Mouse (Mus musculus) cerebellum, adult (tissue): ENCODE measurements around the gene Col13a1.

Source experiments
- ATAC-seq: cut with Nextera tagmentation; 2 replicates; pipeline ENCODE4 v1.9.2; 2017; ENCODE audit warnings: mild to moderate bottlenecking, moderate library complexity, mixed read lengths; ENCODE audit not compliant: insufficient number of reproducible peaks, low FRiP score, low TSS enrichment

The Col13a1 gene

DNA sequence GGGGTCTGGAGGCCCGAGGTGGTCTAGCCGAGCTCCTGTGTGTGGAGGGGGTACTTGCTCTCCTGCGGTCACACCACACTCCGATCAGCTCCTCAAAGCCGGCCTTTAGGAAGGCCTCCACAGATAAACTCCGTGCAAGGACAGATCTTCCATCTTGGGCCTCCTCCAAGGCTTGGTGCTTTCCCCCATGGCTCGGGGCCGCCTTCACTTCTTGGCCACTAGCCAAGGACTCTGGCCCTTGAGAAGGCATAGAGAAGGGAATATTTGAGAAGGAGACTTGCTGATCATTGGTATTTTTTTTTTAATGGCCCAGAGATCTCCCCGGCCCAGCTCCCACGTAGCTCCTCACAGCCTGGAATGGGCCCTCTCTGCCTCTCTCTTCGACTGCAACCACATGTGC, 146.2 kb downstream of the Col13a1 start:
- no peak for ATAC-seq

- no peak for ATAC-seq
These were observed 147.2 kb downstream of the Col13a1 start for GRCm38 (mm10) chr10:61831741-61832140.

DNA sequence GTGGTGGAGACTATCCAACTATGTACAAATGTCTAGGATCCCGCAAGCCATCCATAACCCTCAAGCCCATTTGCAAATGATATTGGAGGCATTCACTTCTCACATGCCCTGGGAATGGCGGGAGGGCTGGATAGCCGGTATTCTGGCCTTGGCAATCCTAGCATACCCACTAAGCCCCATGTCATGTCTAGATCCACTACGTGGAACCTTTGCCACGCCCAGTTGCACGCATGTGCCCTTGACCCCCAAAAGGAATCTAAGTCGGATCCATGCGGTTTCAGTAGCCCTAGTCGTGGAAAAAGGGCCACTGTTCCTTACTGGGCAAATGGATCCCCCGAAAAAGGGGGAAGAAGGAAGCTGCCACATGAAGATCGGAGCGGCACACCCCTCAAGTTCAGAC, 147.7 kb downstream of the Col13a1 start:
- ATAC-seq = no peak

DNA sequence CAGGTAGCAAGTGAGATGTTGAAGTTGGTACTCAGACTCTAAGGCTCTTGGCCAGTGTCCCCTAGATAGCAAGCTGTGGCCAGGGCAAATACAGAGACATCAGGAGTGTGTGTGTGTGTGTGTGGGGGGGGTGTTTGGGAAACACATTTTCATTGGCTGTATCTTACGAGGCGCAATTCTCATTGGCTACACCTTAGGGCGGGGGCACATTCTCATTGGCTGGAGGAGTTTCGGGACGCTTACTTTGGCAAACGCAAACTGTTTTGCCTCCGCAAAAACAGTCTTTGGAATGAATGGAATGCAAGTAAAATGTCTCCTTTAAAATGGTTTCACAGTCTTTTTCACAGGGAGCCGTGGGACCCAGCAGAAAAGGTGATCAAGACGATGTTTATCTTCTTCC, 148.1 kb downstream of the Col13a1 start:
- ATAC-seq = no peak

- no peak for ATAC-seq
These were observed 149.9 kb downstream of the Col13a1 start for GRCm38 (mm10) chr10:61829046-61829445.

- no peak for ATAC-seq
These were observed 150.7 kb downstream of the Col13a1 start for GRCm38 (mm10) chr10:61827950-61828936.

DNA sequence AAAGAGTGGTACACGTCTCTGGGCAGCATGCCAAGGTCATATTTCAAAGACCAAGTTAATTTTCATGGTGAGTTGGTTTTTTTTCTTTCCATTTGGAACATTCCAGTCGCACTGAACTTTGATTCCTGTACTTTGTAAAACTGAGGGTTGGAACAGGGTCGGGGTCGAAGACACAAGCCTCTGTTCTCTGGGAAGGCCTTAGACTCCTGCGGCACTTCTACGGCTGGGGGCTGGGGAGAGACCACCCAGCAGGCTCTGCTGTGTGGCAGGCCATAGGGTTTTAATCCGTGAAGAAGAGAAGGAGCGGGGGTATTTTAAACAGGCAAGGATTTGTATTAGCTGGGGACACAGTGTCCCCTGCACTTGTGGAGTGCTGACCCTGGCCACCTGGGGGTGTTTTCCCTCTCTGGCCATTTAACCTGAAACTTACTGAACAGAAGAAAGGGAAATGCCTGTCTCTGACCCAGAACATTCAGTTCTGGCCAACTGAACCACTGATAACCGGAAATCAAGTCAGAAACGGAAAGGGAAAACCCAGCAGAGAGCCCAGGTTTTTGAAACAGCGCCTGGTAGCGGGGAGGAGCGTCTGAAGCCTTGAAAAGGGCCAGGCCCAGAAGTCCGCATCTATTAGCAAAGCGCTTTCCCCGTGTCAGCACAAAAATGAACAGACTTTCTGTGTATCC, 152.0 kb downstream of the Col13a1 start:
- no peak for ATAC-seq

- ATAC-seq = no peak
These were observed 152.7 kb downstream of the Col13a1 start for GRCm38 (mm10) chr10:61825979-61826752.

DNA sequence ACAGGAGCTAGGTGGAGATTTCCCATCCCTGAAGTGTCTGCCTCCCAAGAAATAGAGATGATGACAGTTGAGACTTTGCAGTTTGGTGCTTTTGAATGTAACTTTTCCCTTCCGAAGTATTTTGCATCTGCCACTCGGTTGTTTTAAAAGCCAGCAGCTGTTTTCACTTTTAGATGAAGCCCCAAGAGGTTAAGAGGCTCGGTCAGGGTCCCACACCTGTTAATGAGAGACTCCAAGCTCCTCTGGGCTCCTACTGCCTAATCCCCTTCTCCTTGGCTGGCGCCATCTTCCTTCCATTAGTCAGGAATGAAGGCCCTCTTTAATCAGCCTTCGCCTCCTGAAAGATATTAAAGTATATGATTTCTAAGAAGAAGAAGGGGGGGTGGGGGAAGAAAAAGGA, 153.4 kb downstream of the Col13a1 start:
- no peak for ATAC-seq

DNA sequence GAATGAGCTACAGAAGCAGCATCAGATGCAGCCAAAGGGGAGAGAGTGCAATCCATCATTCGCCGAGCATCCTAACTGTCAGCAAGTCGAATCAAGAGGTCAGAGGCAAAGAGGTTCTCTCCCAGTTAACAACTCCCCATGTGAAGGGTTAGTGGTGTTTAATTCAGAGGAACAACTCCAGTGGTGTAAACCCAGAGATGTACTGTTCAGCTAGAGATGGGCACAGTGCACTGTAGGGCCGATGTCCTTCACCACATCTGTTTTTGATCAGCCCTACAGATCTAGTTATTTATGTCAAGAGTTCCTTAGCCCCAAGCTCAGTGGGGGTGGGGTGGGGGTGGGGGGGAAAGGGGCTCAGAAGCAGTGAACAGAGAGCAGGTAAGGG, 155.2 kb downstream of the Col13a1 start:
- no peak for ATAC-seq

GRCm38 (mm10) chr10:61822968-61823730, 155.8 kb downstream of the Col13a1 start:
- no peak for ATAC-seq

DNA sequence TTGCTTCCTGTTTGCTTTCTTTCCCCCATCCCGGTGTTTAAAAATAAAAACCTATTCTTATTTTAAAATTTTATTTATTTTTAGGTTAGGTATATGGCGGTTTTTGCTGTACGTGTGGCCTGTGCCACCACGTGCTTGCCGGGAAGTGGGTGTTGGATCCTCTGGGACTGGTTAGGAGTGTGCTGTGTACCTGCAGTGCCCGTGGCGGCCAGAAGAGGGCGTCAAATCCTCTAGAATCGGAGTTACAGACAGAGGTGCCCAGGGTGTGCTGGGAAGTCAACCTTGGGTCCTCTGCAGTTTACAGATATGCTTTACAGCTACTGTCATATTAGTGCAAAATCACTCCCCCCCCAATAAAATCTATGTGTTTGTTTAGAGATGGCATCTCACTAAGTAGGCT, 158.9 kb downstream of the Col13a1 start:
- no peak for ATAC-seq

GRCm38 (mm10) chr10:61811987-61812386, 166.9 kb downstream of the Col13a1 start:
- ATAC-seq = no peak

DNA sequence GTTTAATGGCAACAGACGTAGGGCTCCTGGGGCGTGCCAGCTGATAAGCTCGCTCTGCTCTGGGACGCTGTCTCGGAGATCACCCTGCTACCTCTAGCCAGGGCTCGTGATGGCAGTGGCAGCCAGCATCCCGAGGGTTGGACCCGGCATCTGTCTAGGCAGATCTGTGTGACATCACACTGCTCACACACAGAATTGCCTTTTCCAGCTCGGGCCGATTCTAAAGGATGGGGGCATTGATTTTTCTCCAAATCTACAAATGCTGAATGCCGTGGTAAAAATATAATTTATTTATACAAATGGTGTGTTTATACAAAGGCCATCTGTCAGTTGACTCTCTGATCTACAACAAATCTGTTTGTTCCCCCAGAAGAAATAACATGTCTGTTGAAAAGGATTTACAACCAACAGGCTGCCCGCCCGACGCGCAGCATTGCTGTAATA, 180.8 kb downstream of the Col13a1 start:
- no peak for ATAC-seq

- ATAC-seq = no peak
These were observed 183.4 kb downstream of the Col13a1 start for GRCm38 (mm10) chr10:61795458-61795857.

GRCm38 (mm10) chr10:61794971-61795370, 183.9 kb downstream of the Col13a1 start:
- ATAC-seq = no peak

GRCm38 (mm10) chr10:61793015-61793414, 185.9 kb downstream of the Col13a1 start:
- ATAC-seq = no peak

GRCm38 (mm10) chr10:61788499-61788898, 190.4 kb downstream of the Col13a1 start:
- ATAC-seq = no peak
